Mouse (Mus musculus): ENCODE data around the gene Ctbs.
"Not testable (repeated sequence)": the region's sequence is repeated elsewhere in the genome, so short reads cannot be mapped to it uniquely, and the experiment has no call there.

Gene Ctbs

GRCm38 (mm10) chr3:146449745-146450250 is at the start of gene Ctbs:
Gene Ctbs (plus strand): TSS chr3:146449795.
- DNase-seq (ENCODE audit: low read depth): no peak

GRCm38 (mm10) chr3:146403770-146404169 is 45.8 kb upstream of the Ctbs start:
- DNase-seq (ENCODE audit: low read depth): no peak

- peak; percentile 93 for DNase-seq (ENCODE audit: low read depth)
These were observed 45.0 kb upstream of the Ctbs start, which contains the start of gene Ssx2ip for GRCm38 (mm10) chr3:146404311-146405201. Gene Ssx2ip (plus strand): TSS chr3:146404642.

GRCm38 (mm10) chr3:146405213-146406006 is 44.2 kb upstream of the Ctbs start:
- no peak for DNase-seq (ENCODE audit: low read depth)

- DNase-seq (ENCODE audit: low read depth): no peak
These were observed 43.6 kb upstream of the Ctbs start for GRCm38 (mm10) chr3:146406007-146406341.

- no peak for DNase-seq (ENCODE audit: low read depth)
These were observed 42.4 kb upstream of the Ctbs start for GRCm38 (mm10) chr3:146407086-146407721.

GRCm38 (mm10) chr3:146410114-146410513 is 39.5 kb upstream of the Ctbs start:
- DNase-seq (ENCODE audit: low read depth): no peak

- DNase-seq (ENCODE audit: low read depth): no peak
These were observed 37.6 kb upstream of the Ctbs start for GRCm38 (mm10) chr3:146412008-146412407.

GRCm38 (mm10) chr3:146412480-146412879 is 37.1 kb upstream of the Ctbs start:
- no peak for DNase-seq (ENCODE audit: low read depth)

GRCm38 (mm10) chr3:146413016-146413415 is 36.6 kb upstream of the Ctbs start:
- DNase-seq (ENCODE audit: low read depth): no peak

- no peak for DNase-seq (ENCODE audit: low read depth)
These were observed 35.6 kb upstream of the Ctbs start for GRCm38 (mm10) chr3:146413992-146414391.

GRCm38 (mm10) chr3:146414555-146414954 is 35.0 kb upstream of the Ctbs start:
- no peak for DNase-seq (ENCODE audit: low read depth)

- no peak for DNase-seq (ENCODE audit: low read depth)
These were observed 31.7 kb upstream of the Ctbs start for GRCm38 (mm10) chr3:146417873-146418272.

- no peak for DNase-seq (ENCODE audit: low read depth)
These were observed 30.7 kb upstream of the Ctbs start for GRCm38 (mm10) chr3:146418901-146419300.

GRCm38 (mm10) chr3:146419534-146419933 is 30.1 kb upstream of the Ctbs start:
- no peak for DNase-seq (ENCODE audit: low read depth)

- no peak for DNase-seq (ENCODE audit: low read depth)
These were observed 29.5 kb upstream of the Ctbs start for GRCm38 (mm10) chr3:146419992-146420537.

GRCm38 (mm10) chr3:146421787-146422186 is 27.8 kb upstream of the Ctbs start:
- peak; percentile 14 for DNase-seq (ENCODE audit: low read depth)

- DNase-seq (ENCODE audit: low read depth): peak; percentile 23
These were observed 25.9 kb upstream of the Ctbs start for GRCm38 (mm10) chr3:146423710-146424109.

GRCm38 (mm10) chr3:146424306-146424900 is 25.2 kb upstream of the Ctbs start:
- DNase-seq (ENCODE audit: low read depth): no peak

- no peak for DNase-seq (ENCODE audit: low read depth)
These were observed 23.7 kb upstream of the Ctbs start for GRCm38 (mm10) chr3:146425902-146426301.

GRCm38 (mm10) chr3:146426489-146426888 is 23.1 kb upstream of the Ctbs start:
- no peak for DNase-seq (ENCODE audit: low read depth)

- not testable (repeated sequence) for DNase-seq (ENCODE audit: low read depth)
These were observed 16.5 kb upstream of the Ctbs start for GRCm38 (mm10) chr3:146433063-146433462.

All from induced T-regulatory cell, adult 2 months (primary cell).